Mouse (Mus musculus) myocyte (in vitro differentiated cells): ENCODE measurements around the gene Dclk2. TPM values are rescaled to one million over a fixed set of nuclear protein-coding genes. Genes with fewer than 3 reads are reported as not detected.
A peak's percentile ranks its signal among the peaks of the same experiment; 100 is the strongest.

Source experiments
- H3K27me3 ChIP-seq: one replicate; pipeline ENCODE4 v1.6.1; 2011; ENCODE audit not compliant: control insufficient read depth, insufficient read depth, insufficient read length
- H3K36me3 ChIP-seq: one replicate; pipeline ENCODE4 v1.6.1; 2011; ENCODE audit not compliant: control insufficient read depth, insufficient read depth
- H3K4me2 ChIP-seq: one replicate; pipeline ENCODE4 v1.6.1; 2011; ENCODE audit warnings: low read depth, control low read depth
- H3K4me3 ChIP-seq: one replicate; pipeline ENCODE4 v1.5.1; 2011; ENCODE audit warnings: mild to moderate bottlenecking, control low read depth, moderate library complexity
- H3K79me2 ChIP-seq: one replicate; pipeline ENCODE4 v1.6.1; 2011; ENCODE audit not compliant: control insufficient read depth, insufficient read depth
- H3ac ChIP-seq: one replicate; pipeline ENCODE4 v1.6.1; 2011; ENCODE audit not compliant: control insufficient read depth, insufficient read length
- CEBPB ChIP-seq: IDR thresholded peaks from 2 replicates; pipeline ENCODE4 v1.6.1; 2011; ENCODE audit warnings: mild to moderate bottlenecking, moderate library complexity; ENCODE audit not compliant: poor library complexity, insufficient read depth, severe bottlenecking
- E2F4 ChIP-seq: IDR thresholded peaks from one replicate; pipeline ENCODE4 v1.6.1; 2011; ENCODE audit warnings: mild to moderate bottlenecking, control low read depth, moderate library complexity; ENCODE audit not compliant: insufficient read depth
- MAX ChIP-seq: IDR thresholded peaks from one replicate; pipeline ENCODE4 v1.6.1; 2011; ENCODE audit warnings: low read depth, mild to moderate bottlenecking, control low read depth
- MYOD1 ChIP-seq, 3 experiments: IDR thresholded peaks; one replicate each; pipeline ENCODE4 v1.6.1; 2011; ENCODE audit warnings: control low read depth in 2 of 3, low read depth in 2 of 3, mild to moderate bottlenecking in 2 of 3, moderate library complexity in 1 of 3; ENCODE audit not compliant: insufficient read length in 2 of 3, control insufficient read depth in 1 of 3
- MYOG ChIP-seq, 3 experiments: IDR thresholded peaks; one replicate each; pipeline ENCODE4 v1.6.1; 2011; ENCODE audit warnings: control low read depth in 2 of 3, low read depth in 2 of 3, mild to moderate bottlenecking in 2 of 3; ENCODE audit not compliant: insufficient read length in 2 of 3, control insufficient read depth in 1 of 3, insufficient read depth in 1 of 3
- POLR2A ChIP-seq: IDR thresholded peaks from one replicate; pipeline ENCODE4 v1.6.1; 2011; ENCODE audit warnings: low read depth, mild to moderate bottlenecking, control low read depth, moderate library complexity; ENCODE audit not compliant: insufficient read length
- POLR2AphosphoS2 ChIP-seq: IDR thresholded peaks from one replicate; pipeline ENCODE4 v1.6.1; 2011; ENCODE audit warnings: low read depth, control low read depth; ENCODE audit not compliant: insufficient read length
- REST ChIP-seq: IDR thresholded peaks from one replicate; pipeline ENCODE4 v1.6.1; 2011; ENCODE audit warnings: mild to moderate bottlenecking, control low read depth, moderate library complexity; ENCODE audit not compliant: insufficient read depth, insufficient read length
- SRF ChIP-seq: IDR thresholded peaks from one replicate; pipeline ENCODE4 v1.6.1; 2011; ENCODE audit warnings: low read depth; ENCODE audit not compliant: control insufficient read depth, insufficient read length
- TCF12 ChIP-seq: IDR thresholded peaks from one replicate; pipeline ENCODE4 v1.6.1; 2011; ENCODE audit warnings: mild to moderate bottlenecking, control low read depth; ENCODE audit not compliant: poor library complexity, insufficient read depth, severe bottlenecking
- TCF3 ChIP-seq: IDR thresholded peaks from one replicate; pipeline ENCODE4 v1.6.1; 2011; ENCODE audit warnings: low read depth, control low read depth; ENCODE audit not compliant: insufficient read length
- USF1 ChIP-seq: IDR thresholded peaks from one replicate; pipeline ENCODE4 v1.6.1; 2011; ENCODE audit warnings: low read depth, mild to moderate bottlenecking, control low read depth, moderate library complexity
- polyA plus RNA-seq: library from polyadenylated mRNA; unstranded; fragments of >200 nt; fragmentation: generic; extraction: Trizol; gene quantifications from one replicate; pipeline ENCODE4 v1.2.1, GENCODE M21; 2012; ENCODE audit warnings: missing spikeins

The Dclk2 gene
- polyA plus RNA-seq, 1 experiment = 1.8 TPM

- no peak overlapping the region for H3K4me3 ChIP-seq
- no peak overlapping the region for H3ac ChIP-seq
- no peaks in the 10 kb centered on the region for H3K36me3 ChIP-seq
- TF ChIP-seq REST (no peak), MYOD1 (IDR thresholded peaks at IDR 0.05; ENCODE audit: control insufficient read depth in 1 of 3, insufficient read length in 2 of 3, low read depth in 2 of 3) (peak in 2 of 3 experiments; percentile 58 to 67), MYOG (IDR thresholded peaks at IDR 0.05; ENCODE audit: control insufficient read depth in 1 of 3, insufficient read depth in 1 of 3, insufficient read length in 2 of 3, low read depth in 2 of 3) (peak in 2 of 3 experiments; percentile 66 to 80), TCF3 (peak; percentile 28)
- H3K27me3 ChIP-seq = no peaks in the 10 kb centered on the region
- H3K79me2 ChIP-seq = no peaks in the 10 kb centered on the region
- H3K4me2 ChIP-seq = no peak overlapping the region
Observed at GRCm38 (mm10) chr3:86863327-86864008, 57.2 kb downstream of the Dclk2 start.

DNA sequence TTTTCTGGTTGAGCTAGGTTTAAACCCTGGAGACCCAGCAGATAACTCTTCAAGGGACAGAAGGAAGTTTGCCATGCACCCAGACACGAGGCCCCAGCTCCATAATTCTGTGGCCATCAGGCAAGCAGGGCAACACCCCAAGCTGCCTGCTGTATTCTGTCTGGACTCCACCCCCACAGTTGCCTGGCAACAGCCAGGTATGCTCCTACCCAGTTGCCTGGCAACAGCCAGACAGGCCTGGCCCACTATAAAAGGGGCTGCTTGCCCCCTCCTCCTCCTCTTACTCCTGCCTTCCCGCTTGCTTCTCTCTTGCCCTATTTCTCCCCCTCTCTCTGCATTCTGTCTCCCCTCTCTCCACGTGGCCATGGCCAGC is 57.7 kb downstream of the Dclk2 start:
- H3ac ChIP-seq = no peak overlapping the region
- no peaks in the 10 kb centered on the region for H3K36me3 ChIP-seq
- H3K79me2 ChIP-seq = no peaks in the 10 kb centered on the region
- no peak overlapping the region for H3K4me3 ChIP-seq
- H3K27me3 ChIP-seq = no peaks in the 10 kb centered on the region
- H3K4me2 ChIP-seq = no peak overlapping the region
- TF ChIP-seq CEBPB (no peak), MYOD1 (IDR thresholded peaks at IDR 0.05; ENCODE audit: control insufficient read depth in 1 of 3, insufficient read length in 2 of 3, low read depth in 2 of 3) (no peak), REST (no peak), TCF12 (no peak), MAX (no peak), MYOG (IDR thresholded peaks at IDR 0.05; ENCODE audit: control insufficient read depth in 1 of 3, insufficient read depth in 1 of 3, insufficient read length in 2 of 3, low read depth in 2 of 3) (no peak), E2F4 (no peak), USF1 (no peak), SRF (no peak), POLR2A (no peak), POLR2AphosphoS2 (no peak), TCF3 (no peak)

DNA sequence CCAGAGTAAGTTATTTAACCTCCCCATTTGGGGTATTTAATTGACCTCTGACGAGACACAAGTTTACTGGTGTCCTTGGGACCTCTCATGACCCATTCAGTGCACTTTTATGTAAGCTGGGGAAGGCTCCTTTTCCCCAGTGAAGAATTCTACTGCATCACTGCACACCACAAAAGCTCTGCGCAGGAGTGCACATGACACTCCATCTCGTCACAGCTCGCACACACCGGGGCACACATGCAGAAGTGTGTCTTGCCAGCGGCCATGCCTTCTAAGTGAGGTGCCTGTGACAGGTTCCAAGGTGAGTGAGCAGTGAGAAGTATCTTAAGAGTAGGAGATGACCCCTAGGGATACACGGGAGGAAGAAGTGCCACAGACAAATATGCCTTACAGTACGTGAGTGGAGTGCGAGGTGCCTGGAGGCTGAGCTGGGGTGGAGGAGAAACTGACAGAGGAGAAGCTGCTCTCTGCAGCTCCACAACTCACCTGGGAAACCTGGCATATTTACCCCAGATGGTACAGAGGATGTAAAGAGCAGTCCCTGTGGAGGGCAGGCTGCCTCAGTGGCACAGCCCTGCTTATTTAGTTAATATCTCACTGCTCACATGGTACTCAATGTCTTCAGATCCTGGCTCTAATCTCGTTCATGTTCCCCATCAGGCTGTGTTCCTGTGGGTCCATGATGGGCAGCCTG is 58.3 kb downstream of the Dclk2 start:
- no peak overlapping the region for H3K4me2 ChIP-seq
- TF ChIP-seq TCF3 = no peak
- no peak for TF ChIP-seq POLR2A
- no peak for TF ChIP-seq SRF
- no peak for TF ChIP-seq TCF12
- no peak for TF ChIP-seq MYOD1 (IDR thresholded peaks at IDR 0.05; ENCODE audit: control insufficient read depth in 1 of 3, insufficient read length in 2 of 3, low read depth in 2 of 3)
- no peak for TF ChIP-seq MAX
- TF ChIP-seq REST = no peak
- TF ChIP-seq USF1 = no peak
- no peak for TF ChIP-seq E2F4
- no peak for TF ChIP-seq POLR2AphosphoS2
- TF ChIP-seq MYOG (IDR thresholded peaks at IDR 0.05; ENCODE audit: control insufficient read depth in 1 of 3, insufficient read depth in 1 of 3, insufficient read length in 2 of 3, low read depth in 2 of 3) = no peak
- no peak for TF ChIP-seq CEBPB

GRCm38 (mm10) chr3:86859791-86860190 is 60.9 kb downstream of the Dclk2 start:
- Histone ChIP-seq H3K27me3 (no peaks in the 10 kb centered on the region), H3ac (no peak overlapping the region)
- TF ChIP-seq USF1 (no peak), E2F4 (no peak), MYOG (IDR thresholded peaks at IDR 0.05; ENCODE audit: control insufficient read depth in 1 of 3, insufficient read depth in 1 of 3, insufficient read length in 2 of 3, low read depth in 2 of 3) (no peak), TCF3 (no peak), POLR2A (no peak), CEBPB (no peak), MYOD1 (IDR thresholded peaks at IDR 0.05; ENCODE audit: control insufficient read depth in 1 of 3, insufficient read length in 2 of 3, low read depth in 2 of 3) (no peak), SRF (no peak), TCF12 (no peak), MAX (no peak), REST (no peak), POLR2AphosphoS2 (no peak)

More for the DNA sequence above, 58.3 kb downstream of the Dclk2 start:
- Histone ChIP-seq H3ac (no peak overlapping the region), H3K27me3 (no peaks in the 10 kb centered on the region), H3K79me2 (no peaks in the 10 kb centered on the region), H3K36me3 (no peaks in the 10 kb centered on the region), H3K4me3 (no peak overlapping the region)

DNA sequence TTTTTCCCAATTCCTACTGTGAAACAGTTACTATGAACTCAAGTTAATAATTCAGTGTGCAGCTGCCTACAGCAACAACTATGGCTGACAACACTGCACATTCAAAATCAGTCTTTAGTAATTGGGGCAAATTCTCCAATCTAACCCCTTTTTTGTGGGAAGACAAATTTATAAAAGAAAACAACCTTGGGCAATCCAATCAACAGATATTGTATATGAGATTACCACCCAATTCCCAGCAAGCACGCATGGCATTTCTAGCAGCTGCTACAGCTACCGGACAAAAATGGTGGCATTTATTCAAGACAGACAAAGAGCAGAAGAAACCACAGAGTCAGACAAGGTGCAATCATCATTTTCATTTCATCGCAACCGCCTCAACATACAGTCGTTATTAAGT is 62.0 kb downstream of the Dclk2 start:
- TF ChIP-seq REST (no peak), CEBPB (no peak), MYOG (IDR thresholded peaks at IDR 0.05; ENCODE audit: control insufficient read depth in 1 of 3, insufficient read depth in 1 of 3, insufficient read length in 2 of 3, low read depth in 2 of 3) (no peak), POLR2AphosphoS2 (no peak), POLR2A (no peak), SRF (no peak), TCF3 (no peak), E2F4 (no peak)
- H3K4me2 ChIP-seq = no peak overlapping the region
- no peaks in the 10 kb centered on the region for H3K36me3 ChIP-seq
- H3ac ChIP-seq = no peak overlapping the region
- no peaks in the 10 kb centered on the region for H3K27me3 ChIP-seq
- no peaks in the 10 kb centered on the region for H3K79me2 ChIP-seq
- no peak overlapping the region for H3K4me3 ChIP-seq

More at GRCm38 (mm10) chr3:86859791-86860190, 60.9 kb downstream of the Dclk2 start:
- H3K4me2 ChIP-seq = no peak overlapping the region
- no peaks in the 10 kb centered on the region for H3K36me3 ChIP-seq
- H3K79me2 ChIP-seq = no peaks in the 10 kb centered on the region
- H3K4me3 ChIP-seq = no peak overlapping the region
